Mouse (Mus musculus) fat pad, adult 2 months (tissue): ENCODE measurements around the gene Slit3.

Source experiments
- DNase-seq: peaks from one replicate; pipeline ENCODE4 v3.0.0-alpha.2; 2011; ENCODE audit warnings: low read depth, low spot score; ENCODE audit errors: extremely low read depth

Gene Slit3

GRCm38 (mm10) chr11:35444489-35445100, 323.6 kb downstream of the Slit3 start:
- DNase-seq: peak; percentile 58

- no peak for DNase-seq
Measured at GRCm38 (mm10) chr11:35447951-35448350, 326.9 kb downstream of the Slit3 start.

- peak; percentile 21 for DNase-seq
Measured at GRCm38 (mm10) chr11:35449199-35449598, 328.2 kb downstream of the Slit3 start.

- peak; percentile 16 for DNase-seq
Measured at GRCm38 (mm10) chr11:35451636-35452035, 330.6 kb downstream of the Slit3 start.

- no peak for DNase-seq
Measured at GRCm38 (mm10) chr11:35452413-35452812, 331.4 kb downstream of the Slit3 start.

- peak; percentile 45 for DNase-seq
Measured at GRCm38 (mm10) chr11:35454191-35454725, 333.2 kb downstream of the Slit3 start.

GRCm38 (mm10) chr11:35454781-35455180, 333.8 kb downstream of the Slit3 start:
- DNase-seq: no peak

- no peak for DNase-seq
Measured at GRCm38 (mm10) chr11:35458068-35458467, 337.0 kb downstream of the Slit3 start.

GRCm38 (mm10) chr11:35466701-35467100, 345.7 kb downstream of the Slit3 start:
- no peak for DNase-seq

GRCm38 (mm10) chr11:35468847-35469246, 347.8 kb downstream of the Slit3 start:
- DNase-seq: no peak

GRCm38 (mm10) chr11:35469940-35470339, 348.9 kb downstream of the Slit3 start:
- no peak for DNase-seq

GRCm38 (mm10) chr11:35470853-35471252, 349.8 kb downstream of the Slit3 start:
- DNase-seq: no peak

GRCm38 (mm10) chr11:35472842-35473616, 352.0 kb downstream of the Slit3 start:
- DNase-seq: no peak

GRCm38 (mm10) chr11:35473617-35473996, 352.6 kb downstream of the Slit3 start:
- DNase-seq: no peak

- DNase-seq: no peak
Measured at GRCm38 (mm10) chr11:35480146-35480545, 359.1 kb downstream of the Slit3 start.

- no peak for DNase-seq
Measured at GRCm38 (mm10) chr11:35481611-35482363, 360.8 kb downstream of the Slit3 start.

- DNase-seq: no peak
Measured at GRCm38 (mm10) chr11:35487966-35488365, 366.9 kb downstream of the Slit3 start.

- no peak for DNase-seq
Measured at GRCm38 (mm10) chr11:35491701-35492100, 370.7 kb downstream of the Slit3 start.

GRCm38 (mm10) chr11:35496874-35497273, 375.9 kb downstream of the Slit3 start:
- no peak for DNase-seq

- no peak for DNase-seq
Measured at GRCm38 (mm10) chr11:35497961-35498360, 376.9 kb downstream of the Slit3 start.

GRCm38 (mm10) chr11:35502128-35502527, 381.1 kb downstream of the Slit3 start:
- no peak for DNase-seq

GRCm38 (mm10) chr11:35504051-35504450, 383.0 kb downstream of the Slit3 start:
- DNase-seq: no peak
